Mouse (Mus musculus) liver, embryonic 15.5 days (tissue): ENCODE results near the gene Nphp4. TPM values are rescaled to one million over a fixed set of nuclear protein-coding genes. Genes with fewer than 3 reads are reported as not detected.

Source experiments
- ATAC-seq: fragments of 200-750 bp; cut with Nextera tagmentation; 2 replicates; pipeline ENCODE4 v1.8.0; 2017; ENCODE audit warnings: moderate number of reproducible peaks, mild to moderate bottlenecking, moderate library complexity; ENCODE audit not compliant: insufficient read depth
- H3K27ac ChIP-seq: fragments of 300-500 bp; sonication (generic); replicated peaks from 2 replicates; pipeline ENCODE4 v1.5.1; 2015; ENCODE audit warnings: mild to moderate bottlenecking, inconsistent platforms
- H3K27me3 ChIP-seq: fragments of 300-500 bp; sonication (generic); 2 replicates; pipeline ENCODE4 v1.6.1; 2015; ENCODE audit warnings: mild to moderate bottlenecking, inconsistent platforms
- H3K36me3 ChIP-seq: fragments of 300-500 bp; sonication (generic); replicated peaks from 2 replicates; pipeline ENCODE4 v1.6.1; 2015; ENCODE audit warnings: moderate library complexity, mild to moderate bottlenecking, inconsistent platforms
- H3K4me1 ChIP-seq: fragments of 300-500 bp; sonication (generic); replicated peaks from 2 replicates; pipeline ENCODE4 v1.6.1; 2015; ENCODE audit warnings: inconsistent platforms
- H3K4me2 ChIP-seq: fragments of 300-500 bp; sonication (generic); 2 replicates; pipeline ENCODE4 v1.6.1; 2015; ENCODE audit warnings: moderate library complexity, mild to moderate bottlenecking, inconsistent platforms
- H3K4me3 ChIP-seq: fragments of 300-500 bp; sonication (generic); replicated peaks from 2 replicates; pipeline ENCODE4 v1.5.1; 2015; ENCODE audit warnings: mild to moderate bottlenecking, inconsistent platforms
- H3K9ac ChIP-seq: fragments of 300-500 bp; sonication (generic); 2 replicates; pipeline ENCODE4 v1.6.1; 2015; ENCODE audit warnings: moderate library complexity, mild to moderate bottlenecking, inconsistent platforms
- H3K9me3 ChIP-seq: fragments of 300-500 bp; sonication (generic); replicated peaks from 2 replicates; pipeline ENCODE4 v1.6.1; 2016; ENCODE audit warnings: inconsistent platforms
- WGBS: fragments of 180-500 bp; shearing (Covaris S2); methylation state at CpG from one replicate; pipeline ENCODE4 v1.1.7; 2015; ENCODE audit warnings: mixed read lengths; ENCODE audit not compliant: insufficient replicate concordance; 5-methylcytosine and 5-hydroxymethylcytosine counted together
- polyA plus RNA-seq: library from polyadenylated mRNA; unstranded; fragments of >200 nt; fragmentation: Nextera tagmentation; extraction: Ambion mirVana; gene quantifications from 2 replicates; pipeline ENCODE4 v1.2.1, GENCODE M21; 2015

Gene Nphp4
- polyA plus RNA-seq, 1 experiment from 2014 or later = 0.12 TPM

DNA sequence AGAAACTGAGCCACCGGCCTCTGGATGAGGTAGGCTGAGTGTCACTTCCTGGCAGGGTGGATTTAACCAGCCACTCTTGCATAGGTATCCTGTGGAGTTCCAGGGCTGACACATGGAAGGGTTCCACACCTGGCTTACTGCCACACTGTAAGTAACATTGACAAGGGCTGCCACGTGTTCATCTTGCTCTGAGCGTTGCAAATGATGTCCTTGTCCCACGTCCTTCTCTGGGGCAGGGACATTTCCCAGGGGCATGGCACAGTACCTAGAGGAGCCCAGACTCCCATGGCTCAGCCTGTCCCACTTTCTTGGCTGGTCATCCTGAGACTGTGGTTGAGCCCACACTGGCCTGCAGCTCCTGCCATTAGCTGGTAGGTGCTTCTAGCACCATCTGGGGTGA lies 91.5 kb downstream of the Nphp4 start:
- 46% methylated on average over 4 of the region's 4 CpGs for WGBS
- no peak for ATAC-seq
- H3K27ac ChIP-seq = no peak overlapping the region
- H3K27me3 ChIP-seq = no peaks in the 10 kb centered on the region
- no peaks in the 10 kb centered on the region for H3K4me1 ChIP-seq
- H3K4me2 ChIP-seq = no peak overlapping the region
- H3K4me3 ChIP-seq = no peak overlapping the region
- H3K36me3 ChIP-seq = no peaks in the 10 kb centered on the region
- H3K9ac ChIP-seq = no peak overlapping the region
- H3K9me3 ChIP-seq = no peaks in the 10 kb centered on the region

DNA sequence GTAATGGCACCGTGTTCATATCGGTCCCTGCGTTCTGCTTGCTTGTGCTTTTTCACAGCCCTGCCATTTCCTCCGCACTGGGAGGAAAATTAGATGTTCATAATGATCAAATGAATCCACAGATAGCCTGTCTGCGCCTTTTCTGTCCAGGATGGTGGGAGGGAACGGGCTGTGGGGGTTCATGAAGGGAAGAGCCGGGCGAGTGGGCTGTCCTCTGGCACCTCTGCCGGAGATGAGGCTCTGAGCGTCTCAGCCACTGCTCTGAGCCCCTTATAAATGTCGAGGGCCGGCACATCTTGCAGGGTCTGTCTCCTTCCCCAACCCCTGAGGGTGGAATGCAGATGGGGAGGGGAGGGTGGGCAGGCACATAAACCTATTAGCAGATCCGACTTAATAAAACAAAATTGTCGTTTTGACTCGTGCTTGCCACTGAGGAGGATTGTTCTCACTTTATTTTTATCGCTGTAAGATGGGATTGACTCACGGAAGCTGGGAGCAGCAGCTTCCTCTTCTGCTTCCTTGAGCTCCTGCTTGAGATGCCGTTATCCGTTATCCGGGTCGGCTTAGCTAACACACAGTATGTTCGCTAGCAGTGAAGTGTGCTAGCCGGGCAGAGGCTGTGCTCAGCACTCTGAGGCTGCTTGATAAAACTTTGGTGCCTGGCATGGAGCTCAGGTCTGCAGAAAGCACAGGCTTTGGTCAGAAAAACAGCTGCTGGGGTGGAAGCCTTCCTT lies 92.3 kb downstream of the Nphp4 start:
- no peaks in the 10 kb centered on the region for H3K9me3 ChIP-seq
- H3K36me3 ChIP-seq = no peaks in the 10 kb centered on the region
- H3K4me3 ChIP-seq = no peak overlapping the region
- H3K9ac ChIP-seq = no peak overlapping the region
- no peak overlapping the region for H3K4me2 ChIP-seq
- no peaks in the 10 kb centered on the region for H3K4me1 ChIP-seq
- WGBS = 42% methylated on average over 23 of the region's 23 CpGs
- H3K27ac ChIP-seq = no peak overlapping the region
- no peak for ATAC-seq
- no peaks in the 10 kb centered on the region for H3K27me3 ChIP-seq

DNA sequence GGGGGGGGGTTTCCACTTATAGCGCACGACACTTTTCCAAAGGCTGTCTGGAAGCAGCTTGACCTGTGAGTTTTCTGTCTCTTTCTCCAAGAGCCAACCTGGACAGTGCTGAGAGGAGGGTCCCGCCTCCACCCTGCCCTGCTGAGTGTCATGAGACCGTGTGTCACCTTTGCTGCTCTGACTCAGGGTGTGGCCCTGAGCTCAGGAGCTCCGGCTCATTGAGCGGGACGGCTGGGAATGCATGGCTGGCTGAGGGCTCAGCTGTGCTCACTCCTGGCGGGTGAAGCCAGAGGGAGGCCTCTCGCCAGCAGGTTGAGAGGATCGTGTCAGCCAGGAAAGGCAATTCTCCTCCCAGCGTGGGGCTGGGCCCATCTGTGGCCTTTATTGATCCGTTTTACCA lies 97.8 kb downstream of the Nphp4 start:
- no peak overlapping the region for H3K9ac ChIP-seq
- no peaks in the 10 kb centered on the region for H3K36me3 ChIP-seq
- no peak for ATAC-seq
- no peak overlapping the region for H3K27ac ChIP-seq
- H3K9me3 ChIP-seq = no peaks in the 10 kb centered on the region
- no peak overlapping the region for H3K4me3 ChIP-seq
- no peaks in the 10 kb centered on the region for H3K27me3 ChIP-seq
- H3K4me1 ChIP-seq = no peaks in the 10 kb centered on the region
- 57% methylated on average over 12 of the region's 12 CpGs for WGBS
- no peak overlapping the region for H3K4me2 ChIP-seq

DNA sequence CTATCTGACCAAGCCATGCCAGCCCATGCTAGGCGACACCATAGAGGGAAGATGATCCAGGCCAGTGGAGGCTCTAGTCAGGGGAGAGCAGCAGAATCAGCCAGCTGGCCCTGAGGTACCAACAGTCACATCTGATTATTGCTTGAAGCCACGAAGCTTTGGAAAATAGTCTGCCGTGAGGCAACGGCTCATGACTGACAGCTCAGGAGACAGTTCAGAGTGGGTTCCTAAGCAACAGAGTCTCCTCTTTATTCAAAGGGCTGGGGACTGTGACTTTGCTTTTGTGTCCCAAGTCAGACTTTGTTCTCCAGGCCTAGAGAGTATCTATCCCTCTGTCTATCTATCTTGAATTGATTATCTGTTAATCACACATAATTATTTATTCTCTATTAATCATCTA lies 100.3 kb downstream of the Nphp4 start:
- no peak overlapping the region for H3K4me2 ChIP-seq
- H3K4me3 ChIP-seq = no peak overlapping the region
- H3K27me3 ChIP-seq = no peaks in the 10 kb centered on the region
- no peak overlapping the region for H3K27ac ChIP-seq
- no peak for ATAC-seq
- WGBS = 54% methylated on average over 4 of the region's 4 CpGs
- H3K9me3 ChIP-seq = no peaks in the 10 kb centered on the region
- H3K4me1 ChIP-seq = no peaks in the 10 kb centered on the region
- H3K36me3 ChIP-seq = no peaks in the 10 kb centered on the region
- no peak overlapping the region for H3K9ac ChIP-seq

DNA sequence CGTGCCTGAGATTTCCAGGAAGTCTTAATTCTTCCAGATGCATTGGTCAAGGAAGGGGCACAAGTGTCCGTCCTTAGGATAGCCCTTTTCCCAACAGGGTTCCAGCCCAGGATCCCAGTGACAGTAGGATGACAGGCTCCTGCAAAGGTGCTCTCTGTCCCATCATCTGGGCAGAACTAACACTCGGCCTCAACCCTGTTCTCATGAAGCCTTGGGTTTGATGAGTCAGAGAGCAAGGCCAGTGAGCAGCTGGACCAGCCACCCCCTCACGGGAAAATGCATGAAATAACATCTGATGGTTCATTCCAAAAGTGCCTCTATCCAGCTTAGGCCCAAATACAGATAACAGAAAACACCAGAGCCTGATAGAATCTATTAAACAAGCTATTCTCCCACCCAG lies 103.5 kb downstream of the Nphp4 start:
- no peak overlapping the region for H3K27ac ChIP-seq
- WGBS = 45% methylated on average over 4 of the region's 4 CpGs
- H3K4me2 ChIP-seq = no peak overlapping the region

DNA sequence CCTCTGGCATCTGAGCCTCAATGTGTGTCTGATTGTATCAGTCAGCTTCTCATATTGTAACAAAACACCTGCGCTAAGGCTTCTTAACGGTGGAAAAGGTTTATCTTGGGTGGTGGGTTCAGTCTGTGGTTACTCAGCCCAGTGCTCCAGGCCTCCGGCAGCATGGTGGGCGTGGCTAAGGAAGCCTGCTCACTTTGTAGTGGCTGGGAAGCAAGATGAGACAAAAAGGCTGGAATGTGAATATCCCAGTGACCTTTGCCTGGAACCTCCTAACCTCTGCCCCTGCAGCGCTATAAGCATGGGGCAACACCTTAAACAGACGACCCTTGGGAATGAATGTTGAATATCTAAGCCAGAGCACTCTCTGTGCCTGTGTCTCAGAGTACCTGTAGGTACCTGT lies 105.7 kb downstream of the Nphp4 start:
- Histone ChIP-seq H3K9me3 (no peaks in the 10 kb centered on the region), H3K36me3 (no peaks in the 10 kb centered on the region), H3K4me2 (no peak overlapping the region), H3K9ac (no peak overlapping the region), H3K4me1 (no peaks in the 10 kb centered on the region), H3K4me3 (no peak overlapping the region), H3K27me3 (no peaks in the 10 kb centered on the region), H3K27ac (no peak overlapping the region)
- 29% methylated on average over 6 of the region's 6 CpGs for WGBS
- no peak for ATAC-seq

More for the DNA sequence above, 103.5 kb downstream of the Nphp4 start:
- Histone ChIP-seq H3K4me1 (no peaks in the 10 kb centered on the region), H3K9ac (no peak overlapping the region), H3K36me3 (no peaks in the 10 kb centered on the region), H3K9me3 (no peaks in the 10 kb centered on the region), H3K4me3 (no peak overlapping the region), H3K27me3 (no peaks in the 10 kb centered on the region)
- no peak for ATAC-seq

DNA sequence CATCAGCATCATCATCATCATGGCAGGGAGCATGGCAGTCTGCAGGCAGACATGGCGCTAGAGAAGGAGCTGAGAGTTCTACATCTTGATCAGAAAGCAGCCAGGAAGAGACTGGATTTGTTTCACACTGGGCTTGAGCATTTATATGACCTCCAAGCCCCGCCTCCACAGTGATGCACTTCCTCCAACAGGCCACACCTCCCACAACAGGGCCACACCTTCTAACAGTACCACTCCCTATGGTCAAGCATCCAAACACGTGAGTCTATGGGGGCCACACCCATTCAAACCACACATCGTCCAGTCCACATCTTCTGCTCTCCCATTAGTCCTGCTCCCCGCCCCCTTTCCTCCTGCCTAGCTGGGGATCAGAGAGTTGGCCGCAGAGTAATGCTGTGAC lies 107.1 kb downstream of the Nphp4 start:
- 56% methylated on average over 6 of the region's 6 CpGs for WGBS
- no peak for ATAC-seq
- Histone ChIP-seq H3K27ac (no peak overlapping the region), H3K4me1 (no peaks in the 10 kb centered on the region), H3K4me3 (no peak overlapping the region), H3K9me3 (no peaks in the 10 kb centered on the region), H3K9ac (no peak overlapping the region), H3K36me3 (no peaks in the 10 kb centered on the region), H3K27me3 (no peaks in the 10 kb centered on the region), H3K4me2 (no peak overlapping the region)

DNA sequence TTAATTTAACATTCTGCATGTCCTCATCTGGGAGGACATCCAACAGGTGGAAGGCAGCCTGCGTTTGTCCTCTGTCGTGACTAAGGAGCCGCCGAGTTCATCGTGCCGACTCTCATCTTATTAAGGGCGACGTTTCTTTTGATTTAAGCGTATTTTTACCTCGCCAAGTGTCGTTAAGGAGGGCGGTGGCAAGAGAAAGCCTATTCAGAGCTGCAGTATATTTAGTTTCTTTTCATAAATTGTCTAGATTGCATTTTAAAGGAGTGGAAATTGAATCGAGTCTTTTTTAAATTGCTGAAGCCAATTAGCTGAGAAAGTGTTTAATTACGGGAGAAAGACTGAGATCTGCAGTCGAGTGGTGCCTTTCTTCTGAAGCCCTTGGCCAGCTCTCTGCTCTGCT lies 109.0 kb downstream of the Nphp4 start:
- H3K36me3 ChIP-seq = no peaks in the 10 kb centered on the region
- WGBS = 76% methylated on average over 15 of the region's 15 CpGs
- no peak for ATAC-seq
- H3K4me2 ChIP-seq = no peak overlapping the region
- no peaks in the 10 kb centered on the region for H3K9me3 ChIP-seq
- H3K9ac ChIP-seq = no peak overlapping the region
- no peaks in the 10 kb centered on the region for H3K27me3 ChIP-seq
- H3K4me3 ChIP-seq = no peak overlapping the region
- H3K27ac ChIP-seq = no peak overlapping the region
- H3K4me1 ChIP-seq = no peaks in the 10 kb centered on the region

DNA sequence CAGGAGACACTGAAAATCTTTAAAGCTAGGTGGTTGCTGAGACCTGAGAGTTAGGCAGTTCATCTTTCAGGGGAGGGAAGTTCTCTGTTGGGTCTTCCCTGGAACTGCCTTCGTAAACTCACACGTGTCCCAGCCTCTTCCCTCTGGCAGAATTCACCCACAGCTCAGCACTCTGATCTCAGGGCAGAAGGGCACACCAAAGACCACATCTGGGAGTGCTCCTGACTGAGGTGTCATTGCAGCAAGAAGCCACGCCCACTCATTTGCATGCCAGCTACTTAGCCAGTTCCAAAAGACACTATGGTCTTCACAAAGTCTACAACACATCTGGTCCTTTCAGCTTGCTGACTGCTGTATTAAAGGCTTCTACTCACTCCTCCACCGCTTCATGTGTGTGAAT lies 109.7 kb downstream of the Nphp4 start:
- no peak for ATAC-seq
- H3K4me1 ChIP-seq = no peaks in the 10 kb centered on the region
- no peak overlapping the region for H3K9ac ChIP-seq
- 25% methylated on average over 4 of the region's 4 CpGs for WGBS
- no peaks in the 10 kb centered on the region for H3K27me3 ChIP-seq
- H3K9me3 ChIP-seq = no peaks in the 10 kb centered on the region
- H3K27ac ChIP-seq = no peak overlapping the region
- H3K4me2 ChIP-seq = no peak overlapping the region
- no peaks in the 10 kb centered on the region for H3K36me3 ChIP-seq
- no peak overlapping the region for H3K4me3 ChIP-seq

DNA sequence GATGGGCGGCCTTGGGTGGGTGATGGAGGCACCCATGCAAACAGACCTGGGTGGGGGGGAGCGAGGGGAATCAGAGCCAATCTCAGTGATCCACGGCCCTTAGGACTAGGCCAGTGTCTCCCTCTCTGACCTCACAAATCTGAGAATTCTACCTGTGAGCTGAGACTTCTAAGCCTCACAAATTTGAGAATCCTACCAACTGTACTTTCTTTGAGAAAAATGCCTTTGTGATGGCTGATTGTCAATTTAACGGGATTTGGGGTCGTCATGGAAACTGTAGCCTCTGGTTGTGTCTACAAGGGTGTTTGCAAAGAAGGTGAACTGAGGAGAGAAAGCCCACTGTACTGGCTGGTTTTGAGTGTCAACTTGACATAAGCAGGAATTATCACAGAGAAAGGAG lies 127.8 kb downstream of the Nphp4 start:
- Histone ChIP-seq H3K27me3 (no peaks in the 10 kb centered on the region), H3K36me3 (no peaks in the 10 kb centered on the region), H3K4me3 (no peak overlapping the region), H3K27ac (no peak overlapping the region), H3K4me2 (no peak overlapping the region), H3K9ac (no peak overlapping the region), H3K9me3 (no peaks in the 10 kb centered on the region), H3K4me1 (no peaks in the 10 kb centered on the region)
- WGBS = 70% methylated on average over 5 of the region's 5 CpGs
- no peak for ATAC-seq

DNA sequence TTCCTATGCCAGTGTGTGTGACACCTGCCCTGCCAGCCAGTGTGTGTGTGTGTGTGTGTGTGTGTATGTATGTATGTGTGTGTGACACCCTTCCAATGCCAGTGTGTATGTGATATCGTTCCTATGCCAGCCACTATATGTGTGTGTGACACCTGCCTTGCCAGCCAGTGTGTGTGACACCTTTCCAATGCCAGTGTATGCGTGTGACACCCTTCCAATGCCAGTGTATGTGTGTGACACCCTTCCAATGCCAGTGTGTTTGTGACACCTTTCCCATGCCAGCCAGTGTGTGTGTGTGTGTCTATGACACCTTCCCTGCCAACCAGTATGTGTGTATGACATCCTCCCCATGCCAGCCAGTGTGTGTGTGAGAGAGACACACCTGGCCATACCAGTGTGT lies 132.7 kb downstream of the Nphp4 start:
- Histone ChIP-seq H3K4me1 (no peaks in the 10 kb centered on the region), H3K9ac (no peak overlapping the region), H3K9me3 (no peaks in the 10 kb centered on the region), H3K4me2 (no peak overlapping the region), H3K36me3 (no peaks in the 10 kb centered on the region), H3K27ac (no peak overlapping the region), H3K27me3 (no peaks in the 10 kb centered on the region), H3K4me3 (no peak overlapping the region)
- ATAC-seq = no peak
- WGBS = 54% methylated on average over 2 of the region's 2 CpGs

DNA sequence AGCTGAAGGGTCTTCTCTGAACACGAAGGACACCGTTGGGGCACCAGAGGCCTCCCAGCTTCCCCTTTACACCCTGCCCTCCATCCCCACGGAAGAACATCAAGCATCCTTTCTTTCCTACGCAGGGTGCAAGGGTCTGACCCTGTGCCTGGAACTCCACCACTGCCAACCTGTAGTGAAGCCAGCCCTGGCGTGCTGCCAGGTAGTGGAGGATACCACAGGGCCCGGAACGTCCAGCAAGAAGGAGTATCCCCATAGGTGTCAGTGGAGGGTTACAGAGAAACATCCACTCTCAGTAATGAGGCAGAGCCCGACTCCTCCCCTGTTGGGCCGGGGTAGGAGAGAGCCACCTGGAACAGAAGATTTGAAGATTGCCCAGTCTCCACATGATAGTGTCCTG lies 133.5 kb downstream of the Nphp4 start:
- no peak for ATAC-seq
- WGBS = 59% methylated on average over 9 of the region's 9 CpGs
- no peaks in the 10 kb centered on the region for H3K9me3 ChIP-seq

More for the DNA sequence above, 133.5 kb downstream of the Nphp4 start:
- Histone ChIP-seq H3K9ac (no peak overlapping the region), H3K4me1 (no peaks in the 10 kb centered on the region), H3K36me3 (no peaks in the 10 kb centered on the region), H3K4me3 (no peak overlapping the region), H3K27ac (no peak overlapping the region), H3K27me3 (no peaks in the 10 kb centered on the region), H3K4me2 (no peak overlapping the region)
